Mouse (Mus musculus): ENCODE results near the gene Vwa8.

DNA sequence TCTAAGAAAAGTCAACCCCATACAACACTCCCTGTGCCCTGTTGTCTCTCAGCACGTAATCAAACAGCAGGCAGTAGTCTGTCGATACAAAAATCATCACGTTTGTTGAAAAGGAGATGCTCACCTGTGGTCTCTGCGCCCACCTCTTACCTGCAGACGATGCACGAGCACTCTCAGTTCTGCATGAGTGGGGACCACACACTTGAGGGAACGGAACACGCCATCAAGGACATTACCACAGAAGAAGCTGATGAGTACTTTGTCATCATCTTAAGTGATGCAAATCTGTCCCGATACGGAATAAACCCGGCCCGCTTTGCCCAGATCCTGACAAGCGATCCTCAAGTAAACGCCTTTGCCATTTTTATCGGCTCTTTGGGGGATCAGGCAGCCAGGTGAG is 349.2 kb downstream of the Vwa8 start:
- TF ChIP-seq CTCF (IDR thresholded peaks at IDR 0.05; ENCODE audit: control insufficient read depth, insufficient read depth, insufficient read length) (no peak), USF1 (IDR thresholded peaks at IDR 0.05; ENCODE audit: low read depth) (no peak)
